Mouse (Mus musculus): ENCODE measurements at regions not wholly inside any gene's neighbourhood (a gene's known extent, or its start where the extent isn't known, plus 50 kb on each side); places are given as distances from the start of the nearest gene placed in this dataset.

DNA sequence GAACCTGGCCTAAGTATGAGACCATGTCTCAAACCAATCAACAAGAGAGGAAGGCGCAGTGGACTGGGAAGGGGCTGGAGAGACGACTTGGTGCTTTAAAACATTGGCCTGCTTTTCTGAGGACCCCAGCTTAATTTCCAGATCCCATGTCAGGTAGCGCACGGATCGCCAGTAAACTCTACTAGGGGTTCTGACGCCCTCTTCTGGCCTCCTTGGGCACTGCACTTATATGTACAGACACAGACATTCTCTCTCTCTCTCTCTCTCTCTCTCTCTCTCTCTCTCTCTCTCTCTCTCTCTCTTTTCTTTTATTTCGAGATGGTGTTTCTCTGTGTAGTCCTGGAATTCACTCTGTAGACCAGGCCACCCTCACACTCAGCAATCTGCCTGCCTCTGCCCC is 60.0 kb upstream of the Zfp217 start:
- TF ChIP-seq CTCF (IDR thresholded peaks at IDR 0.05; ENCODE audit: control insufficient read depth, insufficient read depth, insufficient read length) (no peak), MAX (IDR thresholded peaks at IDR 0.05) (no peak), MYOG (IDR thresholded peaks at IDR 0.05; ENCODE audit: control insufficient read depth, extremely low read depth, insufficient read length) (no peak)
